Mouse (Mus musculus): ENCODE measurements around the gene Chst1. TPM values are rescaled to one million over a fixed set of nuclear protein-coding genes. Genes with fewer than 3 reads are reported as not detected.

Chst1 gene
- polyA plus RNA-seq, 1 experiment from 2014 or later, result 0.12 TPM

DNA sequence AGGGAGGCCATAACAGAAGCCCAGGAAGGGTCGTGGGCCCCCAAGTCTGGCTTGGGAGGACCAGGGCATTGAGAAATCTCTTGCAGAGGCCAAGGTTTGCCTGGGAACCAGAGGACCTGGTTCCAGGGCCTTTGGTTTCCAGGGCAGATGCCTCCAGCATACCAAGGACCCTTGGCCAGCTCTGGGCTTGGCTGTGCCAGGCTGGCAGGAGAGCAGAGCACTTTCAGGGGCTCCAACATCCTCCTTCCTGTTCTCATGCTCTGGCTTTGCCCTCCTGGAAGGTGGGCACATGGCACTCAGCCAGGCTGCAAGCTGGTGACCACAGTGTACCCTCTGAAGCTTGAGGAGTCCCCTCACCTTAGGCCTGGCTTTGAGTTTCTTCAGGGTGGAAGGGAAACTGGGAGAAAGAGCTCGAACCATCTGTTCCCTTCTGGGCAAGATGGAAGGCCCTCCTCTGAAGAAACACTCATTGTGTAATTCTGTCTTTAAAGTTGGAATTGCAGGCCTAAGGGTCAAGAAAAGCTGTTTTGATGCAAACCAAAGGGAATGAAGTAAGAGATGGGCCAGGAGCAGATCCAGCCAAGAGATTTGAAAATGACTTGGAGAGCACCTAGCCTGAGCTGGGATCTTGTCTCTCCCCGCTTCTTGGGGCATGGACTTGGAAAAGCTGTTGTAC is 10.3 kb downstream of the Chst1 start:
- DNase-seq (no peak), ATAC-seq (ENCODE audit: low read depth) (no peak)
- no peak overlapping the region for H3K9ac ChIP-seq

DNA sequence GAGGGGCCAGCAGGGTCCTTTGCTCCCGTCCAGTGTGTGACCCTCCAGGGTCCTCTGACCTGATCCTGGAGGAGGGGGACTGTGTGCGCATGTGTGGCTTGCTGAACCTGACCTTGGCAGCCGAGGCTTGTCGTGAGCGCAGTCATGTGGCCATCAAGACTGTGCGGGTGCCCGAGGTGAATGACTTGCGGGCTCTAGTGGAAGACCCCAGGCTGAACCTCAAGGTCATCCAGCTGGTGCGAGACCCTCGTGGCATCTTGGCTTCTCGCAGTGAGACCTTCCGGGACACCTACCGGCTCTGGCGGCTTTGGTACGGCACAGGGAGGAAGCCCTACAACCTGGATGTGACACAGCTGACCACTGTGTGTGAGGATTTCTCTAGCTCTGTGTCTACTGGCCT is 14.1 kb downstream of the Chst1 start:
- 85% methylated on average over 15 of the region's 15 CpGs for WGBS (ENCODE audit: insufficient replicate concordance)
- Histone ChIP-seq H3K9ac (no peak overlapping the region), H3K4me2 (no peak overlapping the region), H3K4me3 (replicated peaks) (no peak overlapping the region), H3K27ac (no peak overlapping the region), H3K36me3 (no peaks in the 10 kb centered on the region), H3K4me1 (replicated peaks) (peaks cover 14% of the 10 kb centered on the region), H3K27me3 (no peaks in the 10 kb centered on the region), H3K9me3 (replicated peaks) (no peaks in the 10 kb centered on the region)
- ATAC-seq (ENCODE audit: low read depth) (no peak), DNase-seq (no peak)

More for the DNA sequence above, 10.3 kb downstream of the Chst1 start:
- Histone ChIP-seq H3K9me3 (replicated peaks) (no peaks in the 10 kb centered on the region), H3K27ac (no peak overlapping the region), H3K4me1 (replicated peaks) (no peaks in the 10 kb centered on the region), H3K27me3 (peaks cover 2% of the 10 kb centered on the region; the same call in 1 of the 2 replicates), H3K4me2 (no peak overlapping the region), H3K36me3 (no peaks in the 10 kb centered on the region), H3K4me3 (replicated peaks) (no peak overlapping the region)
- 56% methylated on average over 3 of the region's 3 CpGs for WGBS (ENCODE audit: insufficient replicate concordance)

- Histone ChIP-seq H3K4me1 (replicated peaks) (peaks cover 14% of the 10 kb centered on the region), H3K9me3 (replicated peaks) (no peaks in the 10 kb centered on the region), H3K27me3 (no peaks in the 10 kb centered on the region)
Measured at GRCm38 (mm10) chr2:92614106-92614505, 14.6 kb downstream of the Chst1 start.

DNA sequence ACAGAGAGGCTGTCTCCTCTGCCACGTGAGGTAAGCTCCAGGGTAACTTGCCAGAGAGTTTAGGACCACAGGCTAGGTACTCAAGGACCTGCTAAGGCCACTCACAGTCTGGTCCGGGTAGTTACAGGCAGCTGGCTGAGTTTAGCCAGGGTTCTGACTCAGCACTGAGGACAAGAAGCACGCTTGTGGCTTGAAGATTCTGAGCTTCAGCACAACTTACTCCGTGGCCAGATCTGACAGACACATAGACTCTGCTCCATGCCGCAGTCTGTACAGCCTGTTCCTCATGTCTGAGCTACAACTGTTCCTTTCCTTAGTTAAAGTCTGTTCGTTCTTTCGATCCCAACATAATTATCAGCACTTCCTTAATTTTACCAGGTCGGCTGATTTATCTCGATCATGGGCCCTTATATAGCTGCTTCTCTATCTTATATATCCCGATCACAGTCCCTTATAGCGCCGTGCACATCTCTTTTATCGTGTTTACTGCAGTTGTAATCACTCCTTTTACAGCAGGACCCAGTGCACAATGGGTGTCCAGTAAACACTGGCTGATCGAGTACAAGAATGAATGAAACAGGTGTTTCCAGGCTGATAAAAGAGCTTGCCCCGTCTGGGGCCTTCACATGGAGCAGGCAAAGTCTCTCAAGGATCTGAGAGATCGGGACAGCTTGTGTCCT is 17.7 kb downstream of the Chst1 start:
- peak; percentile 16 for DNase-seq
- no peak overlapping the region for H3K9ac ChIP-seq
- WGBS (ENCODE audit: insufficient replicate concordance), result 30% methylated on average over 16 of the region's 16 CpGs
- H3K4me1 ChIP-seq (replicated peaks), result peaks cover 14% of the 10 kb centered on the region
- no peaks in the 10 kb centered on the region for H3K27me3 ChIP-seq
- H3K36me3 ChIP-seq, result no peaks in the 10 kb centered on the region
- no peaks in the 10 kb centered on the region for H3K9me3 ChIP-seq (replicated peaks)
- no peak overlapping the region for H3K4me3 ChIP-seq (replicated peaks)
- no peak overlapping the region for H3K27ac ChIP-seq
- H3K4me2 ChIP-seq, result no peak overlapping the region
- peak; percentile 79 for ATAC-seq (ENCODE audit: low read depth)

More at GRCm38 (mm10) chr2:92614106-92614505, 14.6 kb downstream of the Chst1 start:
- Histone ChIP-seq H3K4me2 (no peak overlapping the region), H3K27ac (no peak overlapping the region), H3K4me3 (replicated peaks) (no peak overlapping the region), H3K9ac (no peak overlapping the region), H3K36me3 (no peaks in the 10 kb centered on the region)
- 78% methylated on average over 14 of the region's 14 CpGs for WGBS (ENCODE audit: insufficient replicate concordance)
- DNase-seq (no peak), ATAC-seq (ENCODE audit: low read depth) (no peak)

DNA sequence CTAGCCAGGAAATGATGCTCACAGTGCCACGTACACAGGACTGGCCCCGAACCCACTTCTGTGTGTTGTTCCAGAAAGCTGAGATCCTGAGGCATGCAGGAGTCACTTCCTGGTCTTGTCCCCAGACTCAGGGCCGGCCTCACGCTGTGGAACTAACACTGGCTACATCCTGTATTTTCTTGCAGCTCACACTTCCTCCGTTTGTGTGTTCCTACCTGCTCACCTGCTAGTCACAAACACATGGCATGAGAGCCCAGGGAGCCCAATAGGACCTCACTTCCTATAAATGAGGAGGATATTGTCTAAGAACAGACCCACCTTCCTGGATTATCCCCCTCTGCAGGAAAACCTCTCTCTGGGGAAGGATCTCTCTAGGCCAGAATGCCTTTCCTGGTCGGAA is 18.5 kb downstream of the Chst1 start:
- no peak overlapping the region for H3K9ac ChIP-seq
- H3K4me2 ChIP-seq, result no peak overlapping the region
- no peaks in the 10 kb centered on the region for H3K9me3 ChIP-seq (replicated peaks)
- DNase-seq (no peak), ATAC-seq (ENCODE audit: low read depth) (no peak)
- 45% methylated on average over 6 of the region's 6 CpGs for WGBS (ENCODE audit: insufficient replicate concordance)
- H3K4me3 ChIP-seq (replicated peaks), result no peak overlapping the region
- H3K27ac ChIP-seq, result no peak overlapping the region
- no peaks in the 10 kb centered on the region for H3K36me3 ChIP-seq
- H3K27me3 ChIP-seq, result no peaks in the 10 kb centered on the region
- peaks cover 14% of the 10 kb centered on the region for H3K4me1 ChIP-seq (replicated peaks)

DNA sequence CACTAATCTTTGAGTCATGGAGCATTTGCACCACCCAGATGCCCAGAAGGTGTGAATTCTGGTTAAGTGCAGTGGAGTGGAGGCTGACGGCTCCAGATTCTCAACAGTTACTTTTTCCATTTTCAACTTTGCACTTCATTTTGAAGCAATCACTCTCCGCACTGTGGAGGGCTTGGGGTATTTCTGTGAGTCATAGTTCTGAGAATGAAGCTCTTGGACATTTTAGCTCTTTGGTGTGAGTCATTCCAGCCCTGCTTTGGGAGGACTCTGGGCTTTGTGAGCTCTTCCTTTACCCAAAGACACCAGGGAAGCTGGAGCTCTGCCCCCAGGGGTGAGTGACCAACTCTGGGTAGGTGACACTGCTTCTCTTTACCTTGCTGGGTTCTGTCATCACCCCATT is 28.1 kb downstream of the Chst1 start:
- 53% methylated on average over 2 of the region's 2 CpGs for WGBS (ENCODE audit: insufficient replicate concordance)

DNA sequence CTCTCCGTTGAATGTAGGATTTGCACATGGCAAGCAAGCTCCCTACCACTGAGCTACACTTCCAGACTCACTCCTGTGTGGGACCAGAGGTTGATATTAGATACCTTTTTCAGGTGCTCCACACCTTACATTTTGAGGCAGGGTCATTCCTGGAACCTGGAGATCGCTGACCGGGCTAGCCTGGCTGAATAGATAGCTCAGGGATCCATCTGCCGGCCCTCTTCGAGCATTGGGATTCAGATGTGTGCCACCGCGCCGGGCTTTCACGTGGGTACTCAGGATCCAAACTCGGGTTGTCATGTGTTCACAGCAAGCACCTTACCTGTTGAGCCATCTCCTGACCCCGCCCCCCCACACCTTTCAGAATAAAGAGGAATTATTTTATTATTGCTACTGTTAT is 31.3 kb downstream of the Chst1 start:
- 72% methylated on average over 11 of the region's 11 CpGs for WGBS (ENCODE audit: insufficient replicate concordance)
- no peaks in the 10 kb centered on the region for H3K36me3 ChIP-seq

More for the DNA sequence above, 28.1 kb downstream of the Chst1 start:
- Histone ChIP-seq H3K27me3 (no peaks in the 10 kb centered on the region), H3K4me3 (replicated peaks) (no peak overlapping the region), H3K9ac (no peak overlapping the region), H3K36me3 (no peaks in the 10 kb centered on the region), H3K4me1 (replicated peaks) (no peaks in the 10 kb centered on the region), H3K27ac (no peak overlapping the region), H3K4me2 (no peak overlapping the region), H3K9me3 (replicated peaks) (no peaks in the 10 kb centered on the region)
- no peak for ATAC-seq (ENCODE audit: low read depth)
- no peak for DNase-seq

GRCm38 (mm10) chr2:92632027-92632426 is 32.5 kb downstream of the Chst1 start:
- Histone ChIP-seq H3K9ac (no peak overlapping the region), H3K27me3 (no peaks in the 10 kb centered on the region), H3K4me3 (replicated peaks) (no peak overlapping the region), H3K27ac (no peak overlapping the region), H3K36me3 (no peaks in the 10 kb centered on the region), H3K4me2 (no peak overlapping the region), H3K9me3 (replicated peaks) (no peaks in the 10 kb centered on the region), H3K4me1 (replicated peaks) (no peaks in the 10 kb centered on the region)
- DNase-seq, result no peak
- 54% methylated on average over 1 of the region's 1 CpGs for WGBS (ENCODE audit: insufficient replicate concordance)
- ATAC-seq (ENCODE audit: low read depth), result no peak

More for the DNA sequence above, 31.3 kb downstream of the Chst1 start:
- H3K9me3 ChIP-seq (replicated peaks), result no peaks in the 10 kb centered on the region
- no peak overlapping the region for H3K9ac ChIP-seq
- no peaks in the 10 kb centered on the region for H3K27me3 ChIP-seq
- H3K4me3 ChIP-seq (replicated peaks), result no peak overlapping the region
- H3K4me1 ChIP-seq (replicated peaks), result no peaks in the 10 kb centered on the region
- DNase-seq (no peak), ATAC-seq (ENCODE audit: low read depth) (no peak)
- H3K4me2 ChIP-seq, result no peak overlapping the region
- no peak overlapping the region for H3K27ac ChIP-seq

DNA sequence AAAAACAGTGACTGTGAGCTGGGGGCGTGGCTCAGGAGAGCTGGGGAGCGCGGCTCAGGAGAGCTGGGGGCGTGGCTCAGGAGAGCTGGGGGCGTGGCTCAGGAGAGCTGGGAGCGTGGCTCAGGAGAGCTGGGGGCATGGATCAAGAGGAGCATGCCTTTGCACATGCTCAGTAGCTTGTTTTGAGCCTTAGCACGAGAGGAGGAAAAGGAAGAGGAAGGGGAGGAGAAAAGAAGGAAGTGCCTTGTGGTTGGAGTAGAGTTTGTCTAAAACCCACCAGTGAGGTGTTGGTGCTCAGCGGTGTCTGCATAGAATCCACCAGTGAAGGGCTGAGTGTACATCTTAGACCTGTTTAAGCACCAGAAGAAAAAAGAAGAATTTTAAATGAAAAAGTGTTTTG is 41.0 kb downstream of the Chst1 start:
- H3K9me3 ChIP-seq (replicated peaks), result no peaks in the 10 kb centered on the region
- H3K4me3 ChIP-seq (replicated peaks), result no peak overlapping the region
- H3K4me1 ChIP-seq (replicated peaks), result peaks cover 9% of the 10 kb centered on the region; the same call in 1 of the 2 replicates
- no peaks in the 10 kb centered on the region for H3K36me3 ChIP-seq
- no peak overlapping the region for H3K9ac ChIP-seq
- WGBS (ENCODE audit: insufficient replicate concordance), result 11% methylated on average over 8 of the region's 8 CpGs
- DNase-seq (peak; percentile 42), ATAC-seq (ENCODE audit: low read depth) (0 out of 2 replicates have a peak, but pooled peaks have one; percentile 36)
- no peak overlapping the region for H3K4me2 ChIP-seq
- H3K27ac ChIP-seq, result no peak overlapping the region
- no peaks in the 10 kb centered on the region for H3K27me3 ChIP-seq

GRCm38 (mm10) chr2:92645282-92646037 is 46.0 kb downstream of the Chst1 start:
- Histone ChIP-seq H3K4me1 (replicated peaks) (peaks cover 24% of the 10 kb centered on the region), H3K4me3 (replicated peaks) (no peak overlapping the region), H3K9ac (no peak overlapping the region), H3K9me3 (replicated peaks) (no peaks in the 10 kb centered on the region), H3K27ac (no peak overlapping the region), H3K36me3 (no peaks in the 10 kb centered on the region), H3K27me3 (no peaks in the 10 kb centered on the region), H3K4me2 (no peak overlapping the region)
- DNase-seq (no peak), ATAC-seq (ENCODE audit: low read depth) (no peak)
- WGBS (ENCODE audit: insufficient replicate concordance), result 55% methylated on average over 7 of the region's 7 CpGs

DNA sequence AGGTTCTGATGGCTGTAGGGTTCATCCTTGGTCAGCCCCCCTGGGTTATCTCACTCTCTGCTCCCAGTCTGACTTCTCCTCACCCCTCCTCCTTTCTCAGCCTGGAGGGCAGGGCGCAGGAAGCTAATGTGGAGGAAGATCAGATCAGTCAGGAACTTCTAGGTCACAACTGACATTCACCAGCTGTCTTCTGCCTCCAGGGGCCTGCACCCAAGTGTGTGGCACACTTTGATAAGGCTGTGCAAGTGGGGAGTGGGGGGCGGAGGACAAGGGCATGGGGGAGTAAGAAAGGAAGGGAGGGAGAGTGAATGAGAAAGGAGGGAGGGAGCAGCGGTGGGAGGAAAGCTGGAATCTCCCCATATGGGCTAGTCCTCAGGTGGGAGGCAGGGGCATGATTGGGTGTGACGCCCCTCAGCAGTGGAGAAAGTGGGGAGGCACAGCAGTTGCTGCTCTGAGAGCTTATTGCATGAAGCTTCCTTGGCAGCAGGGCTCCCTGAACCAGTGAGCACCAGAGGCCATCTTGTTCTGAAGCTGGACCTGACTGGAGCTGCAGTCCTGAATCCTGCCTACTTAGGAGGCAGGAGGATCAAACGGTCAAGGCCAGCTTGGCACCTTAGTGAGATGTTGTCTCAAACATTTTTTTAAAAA is 49.8 kb downstream of the Chst1 start:
- ATAC-seq (ENCODE audit: low read depth), result peak; percentile 91

More for the DNA sequence above, 49.8 kb downstream of the Chst1 start:
- H3K27ac ChIP-seq, result peak overlapping the region; percentile 29; the same call in 1 of the 2 replicates
- no peak overlapping the region for H3K4me2 ChIP-seq
- no peak overlapping the region for H3K4me3 ChIP-seq (replicated peaks)
- no peak overlapping the region for H3K9ac ChIP-seq
- H3K4me1 ChIP-seq (replicated peaks), result peaks cover 22% of the 10 kb centered on the region
- H3K27me3 ChIP-seq, result no peaks in the 10 kb centered on the region
- peak; percentile 35 for DNase-seq
- WGBS (ENCODE audit: insufficient replicate concordance), result 18% methylated on average over 5 of the region's 5 CpGs
- no peaks in the 10 kb centered on the region for H3K9me3 ChIP-seq (replicated peaks)
- no peaks in the 10 kb centered on the region for H3K36me3 ChIP-seq

Data from liver, embryonic 13.5 days (tissue).